ENCODE assay signal across 9 mouse cellular contexts in genomic region chr10:18482558-18483141, GRCm38 (mm10).
DNase-seq lines count a peak whose midpoint lies in the region; ATAC-seq and TF ChIP-seq lines count a peak whose summit lies in the region.
"Had no signal": no experiment of that assay in that cellular context is flagged by ENCODE, and none has a peak within 500 bp of the region (broad histone marks: within the 10 kb centered on the region; RNA-seq: fewer than 3 reads in every experiment).

No protein-coding gene starts in this region.

- peak overlapping the region; percentile 40 for H3K4me2 ChIP-seq in heart, embryonic 15.5 days
- H3K4me2 ChIP-seq in neural tube, embryonic 13.5 days: peak overlapping the region; percentile 15; the same call in 1 of the 2 replicates

- H3K9me3 ChIP-seq in heart, embryonic 15.5 days (replicated peaks): no peaks in the 10 kb centered on the region
- no peaks in the 10 kb centered on the region for H3K9me3 ChIP-seq in neural tube, embryonic 13.5 days

- peak overlapping the region; percentile 77 for H3K27ac ChIP-seq in heart, embryonic 15.5 days
- H3K27ac ChIP-seq in neural tube, embryonic 13.5 days (replicated peaks): peak overlapping the region; percentile 77
- H3K27ac ChIP-seq in thymus, adult 2 months (ENCODE audit: control insufficient read depth, insufficient read depth, low read length): no peak overlapping the region
- H3K27ac ChIP-seq: heart, adult 2 months had no signal

- no peak for TF ChIP-seq POLR2A in lung, adult 2 months (IDR thresholded peaks at IDR 0.05; ENCODE audit: borderline replicate concordance, extremely low read depth, low read depth, low read length)
- TF ChIP-seq POLR2A in thymus, adult 2 months (IDR thresholded peaks at IDR 0.05; ENCODE audit: control insufficient read depth, extremely low read depth, insufficient read depth, low read length, poor library complexity): no peak

- H3K27me3 ChIP-seq in heart, embryonic 15.5 days: no peaks in the 10 kb centered on the region
- H3K27me3 ChIP-seq in neural tube, embryonic 13.5 days: no peaks in the 10 kb centered on the region
- no peaks in the 10 kb centered on the region for H3K27me3 ChIP-seq in thymus, adult 2 months (ENCODE audit: control insufficient read depth, insufficient read depth, low read length)

- WGBS in lung, adult 2 months: 29% methylated on average over 4 of the region's 4 CpGs
- WGBS in heart, embryonic 15.5 days: 15% methylated on average over 4 of the region's 4 CpGs
- WGBS in neural tube, embryonic 13.5 days: 8% methylated on average over 4 of the region's 4 CpGs
- 72% methylated on average over 4 of the region's 4 CpGs for WGBS in thymus, adult 2 months

- no peaks in the 10 kb centered on the region for H3K36me3 ChIP-seq in heart, embryonic 15.5 days
- H3K36me3 ChIP-seq in neural tube, embryonic 13.5 days: peaks cover 15% of the 10 kb centered on the region; the same call in 1 of the 2 replicates
- no peaks in the 10 kb centered on the region for H3K36me3 ChIP-seq in thymus, adult 2 months (ENCODE audit: control insufficient read depth, insufficient read depth, low read length)

- H3K9ac ChIP-seq in heart, embryonic 15.5 days: no peak overlapping the region
- H3K9ac ChIP-seq in neural tube, embryonic 13.5 days: 0 out of 2 replicates have a peak overlapping the region, but pooled peaks have one; percentile 47

- DNase-seq in lung, postnatal 14 days: peak; percentile 20
- DNase-seq in lung, adult 2 months: no peak
- peak; percentile 25 for DNase-seq in embryo, embryonic 10 days (ENCODE audit: low spot score)
- peak; percentile 59 to 60 for DNase-seq in layer of hippocampus, postnatal 36 days
- DNase-seq in thymus, adult 2 months: no peak
- DNase-seq in gastrocnemius, adult 8-10 months (ENCODE audit: low spot score in 2 of 2): no peak

- no peaks in the 10 kb centered on the region for H3K4me1 ChIP-seq in lung, adult 2 months (ENCODE audit: control insufficient read depth, insufficient read depth, low read length)
- peaks cover 28% of the 10 kb centered on the region for H3K4me1 ChIP-seq in heart, embryonic 15.5 days (replicated peaks)
- peaks cover 26% of the 10 kb centered on the region for H3K4me1 ChIP-seq in neural tube, embryonic 13.5 days (replicated peaks)
- no peaks in the 10 kb centered on the region; the same call in 1 of the 2 replicates for H3K4me1 ChIP-seq in thymus, adult 2 months (replicated peaks; ENCODE audit: control insufficient read depth, insufficient read depth, low read length)

- TF ChIP-seq CTCF in lung, adult 2 months (IDR thresholded peaks at IDR 0.05; ENCODE audit: insufficient read depth, low read length): no peak
- TF ChIP-seq CTCF in thymus, adult 2 months (IDR thresholded peaks at IDR 0.05; ENCODE audit: borderline replicate concordance, control insufficient read depth, extremely low read depth, insufficient read depth, low read length, poor library complexity): no peak

- 0 out of 2 replicates have a peak, but pooled peaks have one; percentile 39 for ATAC-seq in heart, embryonic 15.5 days (replicated peaks; ENCODE audit: insufficient number of reproducible peaks, insufficient read depth, low FRiP score, low read depth)
- ATAC-seq in neural tube, embryonic 13.5 days (ENCODE audit: low read depth): peak; percentile 54; the same call in 1 of the 2 replicates

- H3K4me3 ChIP-seq in lung, adult 2 months (replicated peaks; ENCODE audit: extremely low read depth, low read depth, low read length): no peak overlapping the region
- no peak overlapping the region for H3K4me3 ChIP-seq in heart, embryonic 15.5 days
- no peak overlapping the region for H3K4me3 ChIP-seq in neural tube, embryonic 13.5 days
- H3K4me3 ChIP-seq in thymus, adult 2 months (ENCODE audit: control insufficient read depth, insufficient read depth, low read length): no peak overlapping the region
- H3K4me3 ChIP-seq: heart, adult 2 months had no signal

Comparison
In these comparisons a context has a peak if more than half of its experiments do, and no peak if none do; other contexts are left out.
1. DNase-seq: peak in lung, postnatal 14 days (single experiment), embryo, embryonic 10 days (single experiment) and layer of hippocampus, postnatal 36 days (2 of 2); none in lung, adult 2 months (single experiment), thymus, adult 2 months (single experiment) and gastrocnemius, adult 8-10 months (0 of 2).